Mouse (Mus musculus) stomach, embryonic 14.5 days (tissue): ENCODE measurements at regions not wholly inside any gene's neighbourhood (a gene's known extent, or its start where the extent isn't known, plus 50 kb on each side); places are given as distances from the start of the nearest gene placed in this dataset.

Source experiments
- ATAC-seq: fragments of 200-750 bp; cut with Nextera tagmentation; 2 replicates; pipeline ENCODE4 v1.8.0; 2017; ENCODE audit warnings: low read depth, moderate TSS enrichment; ENCODE audit not compliant: insufficient number of reproducible peaks, insufficient read depth, low FRiP score
- H3K27ac ChIP-seq: fragments of 300-500 bp; sonication (generic); 2 replicates; pipeline ENCODE4 v1.5.1; 2014; ENCODE audit warnings: mild to moderate bottlenecking, low read length, moderate library complexity, mixed read lengths
- H3K27me3 ChIP-seq: fragments of 300-500 bp; sonication (generic); 2 replicates; pipeline ENCODE4 v1.6.1; 2014; ENCODE audit warnings: low read length, control low read depth, mixed read lengths; ENCODE audit not compliant: control insufficient read depth, insufficient read depth
- H3K36me3 ChIP-seq: fragments of 300-500 bp; sonication (generic); 2 replicates; pipeline ENCODE4 v1.6.1; 2014; ENCODE audit warnings: mild to moderate bottlenecking, control low read depth, low read length, moderate library complexity, mixed read lengths; ENCODE audit not compliant: control insufficient read depth, insufficient read depth
- H3K4me1 ChIP-seq: fragments of 300-500 bp; sonication (generic); 2 replicates; pipeline ENCODE4 v1.6.1; 2014; ENCODE audit warnings: low read length, control low read depth, mixed read lengths; ENCODE audit not compliant: control insufficient read depth, insufficient read depth
- H3K4me2 ChIP-seq: fragments of 300-500 bp; sonication (generic); replicated peaks from 2 replicates; pipeline ENCODE4 v1.6.1; 2014; ENCODE audit warnings: low read depth, low read length, control low read depth
- H3K4me3 ChIP-seq: fragments of 300-500 bp; sonication (generic); 2 replicates; pipeline ENCODE4 v1.5.1; 2014; ENCODE audit warnings: low read depth, low read length, control low read depth
- H3K9ac ChIP-seq: fragments of 300-500 bp; sonication (generic); replicated peaks from 2 replicates; pipeline ENCODE4 v1.6.1; 2014; ENCODE audit warnings: low read depth, mild to moderate bottlenecking, control low read depth, low read length, moderate library complexity, mixed read lengths
- H3K9me3 ChIP-seq: fragments of 300-500 bp; sonication (generic); 2 replicates; pipeline ENCODE4 v1.6.1; 2016; ENCODE audit warnings: low read depth, low read length, control low read depth; ENCODE audit not compliant: control insufficient read depth
- WGBS: fragments of 180-500 bp; shearing (Covaris S2); extraction: QIAGEN DNeasy Blood & Tissue Kit; methylation state at CpG from one replicate; pipeline ENCODE4 v1.1.7; 2014; 5-methylcytosine and 5-hydroxymethylcytosine counted together

GRCm38 (mm10) chr13:34416603-34417002, 71.6 kb upstream of the Slc22a23 start:
- Histone ChIP-seq H3K4me1 (0 out of 2 replicates have a peak, but pooled peaks cover 8% of the 10 kb centered on the region), H3K36me3 (no peaks in the 10 kb centered on the region), H3K27me3 (no peaks in the 10 kb centered on the region), H3K27ac (no peak overlapping the region), H3K4me3 (no peak overlapping the region), H3K9me3 (no peaks in the 10 kb centered on the region), H3K4me2 (no peak overlapping the region), H3K9ac (no peak overlapping the region)
- ATAC-seq = no peak
- WGBS = 86% methylated on average over 2 of the region's 2 CpGs

- WGBS = 86% methylated on average over 2 of the region's 2 CpGs
- H3K4me1 ChIP-seq = no peaks in the 10 kb centered on the region
- H3K27me3 ChIP-seq = no peaks in the 10 kb centered on the region
- H3K36me3 ChIP-seq = no peaks in the 10 kb centered on the region
- no peak overlapping the region for H3K4me3 ChIP-seq
- no peak overlapping the region for H3K9ac ChIP-seq
- H3K9me3 ChIP-seq = no peaks in the 10 kb centered on the region
- ATAC-seq = no peak
- H3K27ac ChIP-seq = no peak overlapping the region
- no peak overlapping the region for H3K4me2 ChIP-seq
Measured at GRCm38 (mm10) chr13:34414533-34414932, 69.6 kb upstream of the Slc22a23 start.

- WGBS = 14% methylated on average over 2 of the region's 2 CpGs
- H3K4me3 ChIP-seq = no peak overlapping the region
- H3K27me3 ChIP-seq = no peaks in the 10 kb centered on the region
- H3K9ac ChIP-seq = no peak overlapping the region
- no peak overlapping the region for H3K4me2 ChIP-seq
- 0 out of 2 replicates have a peak, but pooled peaks cover 5% of the 10 kb centered on the region for H3K4me1 ChIP-seq
- 0 out of 2 replicates have a peak overlapping the region, but pooled peaks have one; percentile 33 for H3K27ac ChIP-seq
- no peaks in the 10 kb centered on the region for H3K36me3 ChIP-seq
- ATAC-seq = no peak; the same call in 1 of the 2 replicates
- H3K9me3 ChIP-seq = no peaks in the 10 kb centered on the region
Measured at GRCm38 (mm10) chr13:34408669-34409055, 63.7 kb upstream of the Slc22a23 start.

- H3K9ac ChIP-seq = no peak overlapping the region
- no peaks in the 10 kb centered on the region for H3K36me3 ChIP-seq
- peak overlapping the region; percentile 33; the same call in 1 of the 2 replicates for H3K27ac ChIP-seq
- 0 out of 2 replicates have a peak, but pooled peaks cover 5% of the 10 kb centered on the region for H3K4me1 ChIP-seq
- no peaks in the 10 kb centered on the region for H3K9me3 ChIP-seq
- WGBS = 41% methylated on average over 4 of the region's 4 CpGs
- H3K27me3 ChIP-seq = no peaks in the 10 kb centered on the region
- ATAC-seq = peak; percentile 61; the same call in 1 of the 2 replicates
- no peak overlapping the region for H3K4me2 ChIP-seq
- H3K4me3 ChIP-seq = no peak overlapping the region
Measured at GRCm38 (mm10) chr13:34408007-34408668, 63.2 kb upstream of the Slc22a23 start.

GRCm38 (mm10) chr13:34406291-34406690, 61.3 kb upstream of the Slc22a23 start:
- Histone ChIP-seq H3K4me2 (no peak overlapping the region), H3K27ac (no peak overlapping the region), H3K9me3 (no peaks in the 10 kb centered on the region), H3K4me3 (no peak overlapping the region), H3K9ac (no peak overlapping the region), H3K4me1 (0 out of 2 replicates have a peak, but pooled peaks cover 5% of the 10 kb centered on the region), H3K36me3 (no peaks in the 10 kb centered on the region), H3K27me3 (no peaks in the 10 kb centered on the region)
- ATAC-seq = no peak

- no peaks in the 10 kb centered on the region for H3K36me3 ChIP-seq
- H3K4me3 ChIP-seq = no peak overlapping the region
- H3K27me3 ChIP-seq = no peaks in the 10 kb centered on the region
- H3K9me3 ChIP-seq = no peaks in the 10 kb centered on the region
- H3K4me2 ChIP-seq = no peak overlapping the region
- no peak overlapping the region for H3K27ac ChIP-seq
- 79% methylated on average over 1 of the region's 1 CpGs for WGBS
- H3K4me1 ChIP-seq = no peaks in the 10 kb centered on the region
- H3K9ac ChIP-seq = no peak overlapping the region
- no peak for ATAC-seq
Measured at GRCm38 (mm10) chr13:34402631-34403030, 57.6 kb upstream of the Slc22a23 start.

GRCm38 (mm10) chr13:34401031-34401430, 56.0 kb upstream of the Slc22a23 start:
- 74% methylated on average over 2 of the region's 2 CpGs for WGBS
- Histone ChIP-seq H3K36me3 (no peaks in the 10 kb centered on the region), H3K27me3 (no peaks in the 10 kb centered on the region)

GRCm38 (mm10) chr13:34398847-34399246, 53.9 kb upstream of the Slc22a23 start:
- Histone ChIP-seq H3K27ac (no peak overlapping the region), H3K36me3 (no peaks in the 10 kb centered on the region), H3K4me1 (no peaks in the 10 kb centered on the region), H3K27me3 (no peaks in the 10 kb centered on the region), H3K4me2 (no peak overlapping the region), H3K4me3 (no peak overlapping the region), H3K9me3 (no peaks in the 10 kb centered on the region), H3K9ac (no peak overlapping the region)
- ATAC-seq = no peak
- WGBS = 67% methylated on average over 3 of the region's 3 CpGs

More at GRCm38 (mm10) chr13:34401031-34401430, 56.0 kb upstream of the Slc22a23 start:
- H3K4me1 ChIP-seq = no peaks in the 10 kb centered on the region
- H3K4me2 ChIP-seq = no peak overlapping the region
- no peak for ATAC-seq
- no peak overlapping the region for H3K27ac ChIP-seq
- no peak overlapping the region for H3K9ac ChIP-seq
- H3K9me3 ChIP-seq = no peaks in the 10 kb centered on the region
- H3K4me3 ChIP-seq = no peak overlapping the region
